ENCODE assay signal across 16 mouse cellular contexts in genomic region chr5:116381217-116381616, GRCm38 (mm10). TPM values are rescaled to one million over a fixed set of nuclear protein-coding genes. Genes with fewer than 3 reads are reported as not detected.
A peak's percentile ranks its signal among the peaks of the same experiment; 100 is the strongest.
DNase-seq lines count a peak whose midpoint lies in the region; ATAC-seq and TF ChIP-seq lines count a peak whose summit lies in the region.
"Had no signal": no experiment of that assay in that cellular context is flagged by ENCODE, and none has a peak within 500 bp of the region (broad histone marks: within the 10 kb centered on the region; RNA-seq: fewer than 3 reads in every experiment).

No protein-coding gene starts in this region.

- H3ac ChIP-seq in myocyte (ENCODE audit: control insufficient read depth, insufficient read length) = no peak overlapping the region

- intact Hi-C loops in heart, postnatal 14 days (cut with DNase I) = no loop called here

- 65% methylated on average over 15 of the region's 15 CpGs for WGBS in heart, embryonic 16.5 days
- WGBS in hindbrain, embryonic 13.5 days = 88% methylated on average over 15 of the region's 15 CpGs

- no peaks in the 10 kb centered on the region for H3K36me3 ChIP-seq in heart, embryonic 16.5 days (ENCODE audit: control insufficient read depth, insufficient read depth)
- no peaks in the 10 kb centered on the region for H3K36me3 ChIP-seq in testis, adult 2 months (ENCODE audit: control insufficient read depth, insufficient read depth, low read length)
- H3K36me3 ChIP-seq in myocyte (ENCODE audit: control insufficient read depth, insufficient read depth) = no peaks in the 10 kb centered on the region
- H3K36me3 ChIP-seq in hindbrain, embryonic 13.5 days = no peaks in the 10 kb centered on the region
- H3K36me3 ChIP-seq: embryonic facial prominence, embryonic 15.5 days had no signal

- H3K9ac ChIP-seq in heart, embryonic 16.5 days (ENCODE audit: low read length) = no peak overlapping the region
- H3K9ac ChIP-seq in hindbrain, embryonic 13.5 days = no peak overlapping the region
- H3K9ac ChIP-seq: embryonic facial prominence, embryonic 15.5 days; liver, embryonic 14.5 days had no signal

- no peaks in the 10 kb centered on the region for H3K27me3 ChIP-seq in heart, embryonic 16.5 days (ENCODE audit: control insufficient read depth, insufficient read depth, low read length)
- H3K27me3 ChIP-seq in testis, adult 2 months (ENCODE audit: control insufficient read depth, insufficient read depth, low read length) = peaks cover 3% of the 10 kb centered on the region; the same call in 1 of the 2 replicates
- H3K27me3 ChIP-seq in myocyte (ENCODE audit: control insufficient read depth, insufficient read depth, insufficient read length) = no peaks in the 10 kb centered on the region
- H3K27me3 ChIP-seq in hindbrain, embryonic 13.5 days = no peaks in the 10 kb centered on the region
- H3K27me3 ChIP-seq: embryonic facial prominence, embryonic 15.5 days; Patski had no signal

- TF ChIP-seq POLR2A in testis, adult 2 months (IDR thresholded peaks at IDR 0.05; ENCODE audit: control insufficient read depth, low read depth, low read length) = no peak
- TF ChIP-seq POLR2A in myocyte (IDR thresholded peaks at IDR 0.05; ENCODE audit: insufficient read length, low read depth) = peak; percentile 43

- H3K4me2 ChIP-seq in heart, embryonic 16.5 days (ENCODE audit: low read depth, low read length) = peak overlapping the region; percentile 23; the same call in 1 of the 2 replicates
- H3K4me2 ChIP-seq in myocyte (ENCODE audit: low read depth) = peak overlapping the region; percentile 58
- H3K4me2 ChIP-seq in hindbrain, embryonic 13.5 days = no peak overlapping the region
- H3K4me2 ChIP-seq: embryonic facial prominence, embryonic 15.5 days had no signal

- H3K27ac ChIP-seq in heart, embryonic 16.5 days (ENCODE audit: low read length) = no peak overlapping the region
- H3K27ac ChIP-seq in testis, adult 2 months (ENCODE audit: control insufficient read depth, insufficient read depth, low read depth, low read length) = no peak overlapping the region
- no peak overlapping the region for H3K27ac ChIP-seq in hindbrain, embryonic 13.5 days
- H3K27ac ChIP-seq: embryonic facial prominence, embryonic 15.5 days; liver, embryonic 14.5 days had no signal

- H3K9me3 ChIP-seq in heart, embryonic 16.5 days (replicated peaks; ENCODE audit: control insufficient read depth, low read length) = no peaks in the 10 kb centered on the region
- H3K9me3 ChIP-seq in hindbrain, embryonic 13.5 days = no peaks in the 10 kb centered on the region
- H3K9me3 ChIP-seq: embryonic facial prominence, embryonic 15.5 days had no signal

- H3K79me2 ChIP-seq in myocyte (ENCODE audit: control insufficient read depth, insufficient read depth) = no peaks in the 10 kb centered on the region

- peaks cover 3% of the 10 kb centered on the region; the same call in 1 of the 2 replicates for H3K4me1 ChIP-seq in heart, embryonic 16.5 days (ENCODE audit: control insufficient read depth, insufficient read depth, low read length)
- H3K4me1 ChIP-seq in testis, adult 2 months (ENCODE audit: control insufficient read depth, insufficient read depth, low read length) = peaks cover 7% of the 10 kb centered on the region
- H3K4me1 ChIP-seq in hindbrain, embryonic 13.5 days (replicated peaks) = peaks cover 20% of the 10 kb centered on the region

- TF ChIP-seq CTCF in testis, adult 2 months (IDR thresholded peaks at IDR 0.05; ENCODE audit: control insufficient read depth, insufficient read depth, insufficient replicate concordance, low read depth, low read length) = no peak

- no peak overlapping the region for H3K4me3 ChIP-seq in heart, embryonic 16.5 days (ENCODE audit: low read length)
- H3K4me3 ChIP-seq in testis, adult 2 months (ENCODE audit: control insufficient read depth, low read depth, low read length) = peak overlapping the region; percentile 91
- peak overlapping the region; percentile 8 for H3K4me3 ChIP-seq in myocyte
- no peak overlapping the region for H3K4me3 ChIP-seq in hindbrain, embryonic 13.5 days
- H3K4me3 ChIP-seq: embryonic facial prominence, embryonic 15.5 days had no signal

- no peak for ATAC-seq in heart, embryonic 16.5 days (replicated peaks; ENCODE audit: extremely low read depth, insufficient read depth, low FRiP score)
- no peak for ATAC-seq in hindbrain, embryonic 13.5 days (ENCODE audit: low FRiP score)
- ATAC-seq: forebrain, embryonic 14.5 days; Patski had no signal

- no peak for DNase-seq in heart, postnatal 14 days
- no peak for DNase-seq in testis, postnatal 10 days (ENCODE audit: low spot score)
- DNase-seq in layer of hippocampus, adult 9-11 months = no peak
- no peak for DNase-seq in gastrocnemius, postnatal 4 days (ENCODE audit: low spot score in 2 of 2)
- DNase-seq: heart, postnatal 4 days; kidney, adult 11 months; left cerebral cortex, postnatal 4 days; right cerebral cortex, postnatal 4 days had no signal

TF ChIP-seq in myocyte, 11 proteins besides CTCF, POLR2A, EP300 and RAD21:
- TF ChIP-seq POLR2AphosphoS2 (IDR thresholded peaks at IDR 0.05; ENCODE audit: insufficient read length, low read depth) (no peak), TCF12 (IDR thresholded peaks at IDR 0.05; ENCODE audit: insufficient read depth, poor library complexity, severe bottlenecking) (no peak), E2F4 (IDR thresholded peaks at IDR 0.05; ENCODE audit: insufficient read depth) (no peak), MYOG (IDR thresholded peaks at IDR 0.05; ENCODE audit: control insufficient read depth in 1 of 3, insufficient read depth in 1 of 3, insufficient read length in 2 of 3, low read depth in 2 of 3) (no peak), USF1 (IDR thresholded peaks at IDR 0.05; ENCODE audit: low read depth) (no peak), REST (IDR thresholded peaks at IDR 0.05; ENCODE audit: insufficient read depth, insufficient read length) (no peak), SRF (IDR thresholded peaks at IDR 0.05; ENCODE audit: control insufficient read depth, insufficient read length, low read depth) (no peak), MAX (IDR thresholded peaks at IDR 0.05; ENCODE audit: low read depth) (no peak), CEBPB (IDR thresholded peaks at IDR 0.05; ENCODE audit: insufficient read depth, poor library complexity, severe bottlenecking) (no peak), MYOD1 (IDR thresholded peaks at IDR 0.05; ENCODE audit: control insufficient read depth in 1 of 3, insufficient read length in 2 of 3, low read depth in 2 of 3) (no peak), TCF3 (IDR thresholded peaks at IDR 0.05; ENCODE audit: insufficient read length, low read depth) (no peak)

RNA-seq across cellular contexts. Expression of gene Hspb8, which starts 41.4 kb away (rescaled TPM):
- polyA plus RNA-seq in heart, embryonic 16.5 days (2015; fragmentation: Nextera tagmentation; extraction: Ambion mirVana) = 31.1 and 33.8 TPM in 2 replicates
- total RNA-seq in heart, postnatal 14 days (2021) = 100 to 1,000 TPM; 234 to 252 TPM
- 1.1 and 5.5 TPM in 2 replicates for polyA plus RNA-seq in testis, adult 2 months (2012; rRNA removed)
- polyA plus RNA-seq in myocyte (2012; fragmentation: generic; extraction: Trizol) = 138 TPM
- 5.3 and 6.1 TPM in 2 replicates for polyA plus RNA-seq in hindbrain, embryonic 13.5 days (2015; fragmentation: Nextera tagmentation; extraction: Ambion mirVana)
- 100 to 1,000 TPM; 188 to 208 TPM for total RNA-seq in gastrocnemius, postnatal 4 days (2021)

Comparison
In these comparisons a context has a peak if more than half of its experiments do, and no peak if none do; other contexts are left out.
1. H3K4me3 ChIP-seq: peak in testis, adult 2 months (single experiment) and myocyte (single experiment); none in heart, embryonic 16.5 days (single experiment) and hindbrain, embryonic 13.5 days (single experiment).